Mouse (Mus musculus): Measurements from ENCODE around the gene 1700030J22Rik.

The 1700030J22Rik gene

DNA sequence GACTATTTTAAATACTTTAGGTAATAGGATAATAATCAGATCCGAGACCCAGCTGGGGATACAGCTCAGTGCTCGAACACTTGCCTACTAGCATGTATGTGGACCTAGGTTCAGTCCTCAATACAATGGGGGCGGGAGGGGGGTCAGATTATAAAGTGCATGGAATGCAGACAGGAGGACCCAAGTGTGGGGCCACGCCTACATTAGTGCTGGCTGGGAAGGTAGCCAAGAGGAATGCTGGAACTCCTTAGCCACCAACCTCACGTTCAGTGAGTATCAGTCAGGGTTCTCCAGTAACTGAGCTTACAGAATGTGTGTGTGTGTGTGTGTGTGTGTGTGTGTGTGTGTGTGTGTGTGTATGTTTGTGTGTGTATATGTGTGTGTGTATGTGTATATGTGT is 27.4 kb downstream of the 1700030J22Rik start:
- no peak for DNase-seq

DNA sequence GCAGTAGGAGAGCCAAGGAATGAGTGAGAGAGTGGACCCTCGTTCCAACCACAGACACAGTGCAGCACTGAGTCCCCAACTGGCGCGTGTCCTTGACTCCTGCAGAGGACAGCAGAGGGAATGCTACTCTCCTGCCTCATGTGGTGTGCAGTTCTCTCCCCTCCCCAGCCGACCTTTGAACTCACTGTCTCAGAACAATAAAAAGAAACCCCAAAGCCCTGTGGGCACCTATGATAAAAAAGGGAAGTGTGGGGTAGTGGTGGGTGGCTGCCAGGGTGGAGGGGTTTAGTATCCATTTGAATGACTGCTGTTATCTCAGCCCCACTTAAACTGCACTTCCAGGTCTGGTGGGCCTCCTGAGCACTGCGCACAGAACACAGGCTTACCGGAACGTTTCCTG is 31.2 kb downstream of the 1700030J22Rik start:
- no peak for DNase-seq

DNA sequence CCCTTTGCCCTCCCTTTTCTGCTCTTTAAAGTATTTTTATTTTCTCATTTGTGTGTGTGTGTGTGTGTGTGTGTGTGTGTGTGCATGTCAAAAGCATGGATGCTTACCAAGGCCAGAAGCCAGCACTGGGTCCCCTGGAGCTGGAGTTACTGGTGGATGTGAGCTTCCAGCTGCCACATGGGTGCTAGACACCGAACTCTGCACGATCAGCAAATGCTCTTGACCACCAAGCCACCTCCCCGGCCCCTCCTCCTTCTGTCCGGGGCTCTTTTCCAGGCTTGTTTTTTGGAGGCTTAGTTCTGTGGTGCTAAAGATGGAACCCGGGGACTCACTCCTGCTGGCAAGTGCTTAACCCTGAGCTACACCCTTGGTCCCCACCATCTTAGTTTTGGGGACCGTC is 31.9 kb downstream of the 1700030J22Rik start:
- no peak for DNase-seq

GRCm38 (mm10) chr8:116946268-116946838 is 32.4 kb downstream of the 1700030J22Rik start:
- peak; percentile 69 for DNase-seq

GRCm38 (mm10) chr8:116945169-116945910 is 33.4 kb downstream of the 1700030J22Rik start:
- no peak for DNase-seq

DNA sequence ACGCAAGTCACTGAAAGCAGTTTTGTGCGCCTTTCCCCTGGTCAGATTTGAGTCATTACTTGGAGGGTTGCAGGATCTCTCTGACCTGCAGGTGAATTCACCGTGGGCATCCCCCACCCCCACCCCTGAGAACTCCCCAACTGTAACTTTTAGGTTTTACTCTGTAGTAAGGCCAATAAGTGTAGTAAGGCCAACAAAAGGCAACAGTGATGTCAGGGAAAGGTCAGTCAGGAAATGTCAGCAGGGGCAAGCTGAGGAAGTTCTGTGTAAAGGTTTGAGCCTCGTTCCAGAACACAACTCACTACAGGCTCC is 34.4 kb downstream of the 1700030J22Rik start:
- no peak for DNase-seq

- peak; percentile 53 for DNase-seq
Measured at GRCm38 (mm10) chr8:116943555-116944384, 35.0 kb downstream of the 1700030J22Rik start.

GRCm38 (mm10) chr8:116943161-116943554 is 35.6 kb downstream of the 1700030J22Rik start, which contains the start of gene Atmin:
TSS of gene Atmin (plus strand) at chr8:116943393.
- peak; percentile 82 for DNase-seq

DNA sequence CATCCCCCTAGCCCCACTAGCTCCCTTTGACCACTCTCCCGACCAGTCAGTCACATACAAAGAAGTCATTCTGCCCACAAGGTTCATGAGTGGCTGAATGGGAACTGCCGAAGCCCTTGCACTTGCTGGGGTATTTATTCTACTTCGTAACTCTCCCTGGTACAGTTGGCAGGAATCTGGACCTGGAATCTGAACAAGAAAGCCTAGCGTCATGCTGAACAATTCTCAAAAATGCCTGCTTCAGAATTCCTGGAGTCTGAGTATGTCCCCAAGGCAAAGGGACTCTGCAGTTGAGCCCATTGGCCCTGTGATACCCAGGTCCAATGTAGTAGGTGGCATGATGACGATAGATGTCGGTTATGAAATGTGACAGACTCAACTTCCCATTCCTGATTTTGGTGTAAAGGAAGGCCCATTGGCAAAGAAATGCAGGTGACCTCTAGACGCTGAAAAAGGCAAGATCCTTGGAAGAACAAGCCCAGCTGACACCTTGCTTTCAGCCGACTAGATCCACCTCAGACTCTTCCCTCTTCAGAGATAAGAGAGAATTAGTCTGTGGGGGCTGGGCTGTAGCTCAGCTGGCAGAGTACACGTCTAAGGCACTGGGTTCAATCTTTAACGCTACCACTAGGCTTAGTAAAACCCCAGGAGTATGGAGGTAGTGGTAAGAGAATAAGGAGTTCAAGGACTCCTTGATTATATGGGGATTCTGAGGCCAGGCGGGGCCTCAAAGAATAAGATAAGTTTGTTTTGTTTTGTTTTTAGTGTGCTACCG is 36.3 kb downstream of the 1700030J22Rik start:
- no peak for DNase-seq

- DNase-seq = no peak
Measured at GRCm38 (mm10) chr8:116935506-116935905, 43.3 kb downstream of the 1700030J22Rik start.

DNA sequence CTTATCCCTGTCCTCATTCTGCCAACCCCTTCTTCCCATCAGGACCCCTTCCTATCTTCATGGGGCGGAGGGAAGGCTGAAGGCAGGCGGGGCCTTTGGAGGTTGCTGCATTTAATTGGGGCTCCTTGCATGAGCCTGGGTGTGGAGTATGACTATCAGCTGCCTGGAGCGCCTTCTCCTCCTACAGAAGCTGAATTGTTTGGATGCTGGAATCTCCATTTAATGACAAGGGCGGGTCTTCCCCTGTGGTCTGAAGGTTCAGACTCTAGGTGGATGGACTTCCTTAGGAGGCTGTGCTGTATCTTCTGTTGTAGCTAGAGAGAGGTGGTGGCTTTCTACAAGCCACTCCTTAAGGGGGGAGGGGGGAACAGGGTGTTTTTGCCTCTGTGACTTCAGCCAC is 43.8 kb downstream of the 1700030J22Rik start:
- no peak for DNase-seq

- DNase-seq = no peak
Measured at GRCm38 (mm10) chr8:116928588-116928987, 50.2 kb downstream of the 1700030J22Rik start.

DNA sequence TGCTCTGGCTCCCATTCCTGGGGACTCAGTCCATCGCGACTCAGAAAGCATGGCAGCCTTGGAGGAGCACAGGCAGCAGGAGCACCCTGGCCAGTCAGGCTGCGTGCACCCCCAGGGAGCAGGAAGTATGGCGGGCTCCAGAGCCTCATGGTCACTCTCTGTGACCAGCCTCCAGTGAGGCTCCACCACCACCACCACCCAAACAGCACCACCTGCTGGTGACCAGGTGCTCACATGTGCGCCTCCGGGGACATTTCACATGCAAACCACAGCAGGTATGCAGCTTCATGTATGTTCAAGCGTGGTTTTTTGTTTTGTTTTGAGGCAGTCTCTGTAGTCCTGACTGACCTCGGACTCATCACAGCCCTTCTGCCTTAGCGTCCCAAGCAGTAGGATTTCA is 50.9 kb downstream of the 1700030J22Rik start:
- DNase-seq = no peak

DNA sequence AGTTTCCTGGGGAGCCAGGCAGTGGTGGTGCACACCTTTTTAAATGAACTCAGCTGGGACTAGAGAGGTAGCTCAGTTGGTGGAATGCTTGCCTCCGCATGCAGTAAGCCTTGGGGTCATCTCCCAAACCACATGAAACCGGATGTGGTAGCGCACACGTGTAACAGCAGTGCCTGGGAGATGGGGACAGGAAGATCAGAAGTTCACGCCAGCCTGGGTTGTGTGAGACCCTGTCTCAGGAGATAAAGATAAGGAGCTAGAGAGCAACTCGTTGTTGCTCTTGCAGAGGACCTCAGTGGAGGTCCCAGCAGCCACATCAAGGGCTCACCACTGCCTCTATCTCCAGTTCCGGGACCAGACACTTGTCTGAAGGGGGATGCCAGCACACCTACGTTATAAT is 55.2 kb downstream of the 1700030J22Rik start:
- DNase-seq = no peak

GRCm38 (mm10) chr8:116922060-116922757 is 56.5 kb downstream of the 1700030J22Rik start:
- DNase-seq = no peak

DNA sequence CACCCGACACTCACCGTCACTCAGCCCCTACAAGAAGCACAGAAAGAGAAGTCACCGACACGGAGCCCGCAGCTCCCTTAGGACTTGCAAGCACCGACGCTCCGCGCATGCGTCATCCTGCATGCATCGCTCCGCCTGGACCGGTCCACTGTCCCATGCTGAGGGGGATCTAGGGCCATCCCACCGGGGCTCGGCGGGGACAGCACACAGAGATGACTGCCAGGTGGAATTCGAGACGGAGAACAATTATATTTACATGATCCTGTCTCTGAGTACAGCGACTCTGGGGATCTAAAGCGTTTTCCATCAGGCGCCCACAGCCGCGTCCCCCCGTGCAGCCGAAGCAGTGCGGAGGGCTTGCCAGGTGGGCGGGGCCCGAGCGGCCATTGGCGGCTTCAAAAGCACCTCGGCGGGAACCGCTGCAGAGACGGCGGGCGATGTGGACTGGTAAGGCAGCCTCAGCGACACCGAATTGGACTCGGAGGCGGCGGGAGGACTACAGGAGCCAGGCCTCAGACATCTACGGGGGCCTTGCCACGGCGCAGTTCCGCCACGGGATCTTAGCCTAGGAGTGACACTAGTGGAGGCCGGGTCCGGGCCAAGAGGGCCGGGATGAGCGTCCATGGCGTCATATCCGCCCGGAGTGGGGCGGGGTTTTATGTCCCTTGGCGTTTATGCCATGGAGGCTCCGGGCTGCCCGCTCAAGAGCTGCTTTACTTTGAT is 57.3 kb downstream of the 1700030J22Rik start, which contains the start of the genes Cmc2 and Cenpn:
Gene Cmc2 (minus strand): TSS at position 119 of the 723 bp plus-strand sequence.
Gene Cenpn (plus strand): TSS at position 394 of the 723 bp plus-strand sequence.
- DNase-seq = peak; percentile 90

DNA sequence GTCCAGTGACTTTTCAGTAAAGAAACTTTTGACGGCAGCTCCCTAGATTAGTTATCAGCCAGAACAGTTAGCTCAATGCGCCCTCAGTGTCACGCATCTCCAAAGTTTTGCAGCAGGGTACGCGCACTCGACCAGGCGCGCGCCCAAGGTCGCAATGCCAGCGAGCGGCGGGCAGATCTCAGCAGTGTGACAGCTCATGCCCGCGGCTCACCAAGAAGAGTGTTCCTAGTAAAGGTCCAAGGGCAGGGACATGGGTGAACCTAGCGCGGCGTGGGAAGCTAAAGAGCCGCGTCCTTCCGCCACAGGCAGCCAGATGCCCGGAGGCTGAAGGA is 57.8 kb downstream of the 1700030J22Rik start:
- DNase-seq = no peak
